Mouse (Mus musculus) embryo, embryonic 9.5 days (tissue): Measurements from ENCODE around the gene Zfp719.

ENCODE experiments used
- DNase-seq: peaks from one replicate; pipeline ENCODE4 v3.0.0-alpha.2; 2017; ENCODE audit errors: extremely low spot score

Gene Zfp719

DNA sequence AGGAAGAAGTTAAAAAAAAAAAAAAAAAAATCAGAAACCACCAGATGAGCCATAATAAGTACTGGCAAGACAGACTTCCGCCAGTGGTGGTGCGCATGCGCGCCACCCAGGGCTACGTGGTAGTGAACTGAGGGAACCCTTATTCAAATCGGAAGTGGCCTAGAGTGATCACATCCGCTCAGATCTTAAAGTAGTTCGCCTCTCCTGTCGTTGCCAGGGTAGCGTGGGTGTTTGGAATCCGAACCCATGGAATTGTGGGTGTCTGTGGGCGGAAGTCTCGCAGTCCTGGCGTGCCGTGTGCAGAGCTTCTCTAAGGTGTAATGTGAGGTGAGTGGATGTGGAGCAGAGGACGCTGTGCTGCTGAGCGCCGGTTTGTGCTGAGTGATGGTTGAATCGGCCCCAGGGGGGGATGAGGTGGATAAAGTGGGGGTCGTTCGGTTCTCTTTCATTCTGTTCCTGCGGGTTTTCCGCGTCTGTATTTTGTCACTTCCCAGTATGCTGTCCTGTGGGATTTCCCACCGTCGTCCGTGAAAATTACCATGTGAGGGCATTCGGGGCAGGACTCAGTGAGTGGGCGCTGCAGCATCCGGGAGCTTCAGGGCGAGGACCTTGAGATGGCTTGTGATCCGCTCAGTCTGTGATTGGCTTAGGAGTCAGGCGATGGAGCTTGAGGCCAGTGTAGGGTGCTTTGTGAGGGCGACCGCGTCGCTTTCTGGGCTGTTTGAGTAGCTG, at the start of gene Zfp719:
Gene Zfp719, plus strand, starts transcription at position 171 of the 732 bp plus-strand sequence.
- DNase-seq: peak; percentile 85

DNA sequence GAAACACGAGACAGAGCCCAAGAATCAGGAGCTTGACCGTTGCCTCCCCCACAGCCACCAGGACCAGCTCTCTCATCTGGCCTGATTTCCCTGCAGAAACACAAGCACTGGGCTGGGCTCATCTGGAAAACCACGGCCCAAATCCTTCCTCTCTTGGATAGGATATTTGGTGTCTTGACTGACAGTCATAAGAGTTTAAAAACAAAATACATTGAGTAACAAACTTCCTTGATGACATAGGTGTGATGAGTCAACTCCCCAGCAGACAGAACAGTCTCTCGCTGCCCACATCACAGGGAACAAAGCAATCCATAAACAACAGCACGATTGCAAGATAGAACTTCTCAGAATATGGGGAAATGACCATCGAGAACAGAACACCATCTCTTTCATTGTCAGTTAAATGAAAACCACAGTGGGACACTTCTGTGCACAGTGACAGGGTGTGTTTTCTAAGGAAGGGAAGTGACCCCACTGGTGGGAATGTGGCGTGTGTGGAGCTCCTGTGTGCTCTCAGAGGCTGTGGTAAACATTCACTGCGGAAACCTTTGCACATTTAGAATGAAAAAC, 49.1 kb upstream of the Zfp719 start:
- no peak for DNase-seq

GRCm38 (mm10) chr7:43532936-43533505, 46.4 kb upstream of the Zfp719 start:
- no peak for DNase-seq

GRCm38 (mm10) chr7:43538524-43538923, 40.9 kb upstream of the Zfp719 start:
- DNase-seq: no peak

GRCm38 (mm10) chr7:43544225-43544977, 35.0 kb upstream of the Zfp719 start, which contains the start of gene Cd33:
Cd33 (minus strand) TSS chr7:43544428.
- no peak for DNase-seq

DNA sequence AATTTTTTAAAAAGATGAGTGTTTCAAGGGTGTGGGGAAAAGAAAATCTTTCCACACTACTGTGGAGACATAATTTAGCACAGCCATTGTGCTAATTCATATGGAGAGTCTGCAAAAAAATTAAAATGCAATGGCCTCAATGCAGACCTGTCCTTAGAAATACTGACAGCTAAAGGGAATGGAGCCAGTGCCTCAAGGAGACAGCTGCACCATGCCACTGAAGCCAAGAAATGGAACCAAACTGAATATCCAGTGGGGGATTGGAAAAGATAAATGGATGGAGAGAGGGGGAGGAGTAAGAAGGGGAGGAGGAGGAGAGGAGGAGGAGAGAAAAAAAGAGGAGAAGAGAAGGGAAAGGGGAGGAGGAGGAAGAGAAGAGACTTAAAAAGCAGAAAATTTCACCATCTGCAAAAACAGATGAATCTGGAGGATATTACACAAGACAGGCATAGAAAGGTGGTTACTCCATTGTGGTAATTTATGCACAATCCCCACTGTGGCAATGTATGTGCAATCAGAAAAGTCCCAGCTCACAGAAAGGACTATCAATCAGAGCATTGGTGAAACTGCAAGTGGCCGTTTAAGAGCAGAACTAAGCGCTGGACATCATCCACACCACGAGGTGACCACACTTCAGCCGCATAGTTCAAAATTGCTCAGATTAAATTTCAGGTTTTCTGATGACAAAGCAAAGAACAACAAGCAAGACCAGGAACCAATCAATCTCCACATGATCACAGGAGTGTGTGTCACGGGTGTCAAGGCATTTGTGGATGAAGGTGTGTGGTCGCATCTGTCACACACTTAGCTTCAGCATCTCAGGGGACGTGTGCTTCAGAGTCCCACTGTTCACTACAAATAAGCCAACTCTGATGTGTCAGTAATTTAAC, 33.5 kb upstream of the Zfp719 start:
- no peak for DNase-seq

DNA sequence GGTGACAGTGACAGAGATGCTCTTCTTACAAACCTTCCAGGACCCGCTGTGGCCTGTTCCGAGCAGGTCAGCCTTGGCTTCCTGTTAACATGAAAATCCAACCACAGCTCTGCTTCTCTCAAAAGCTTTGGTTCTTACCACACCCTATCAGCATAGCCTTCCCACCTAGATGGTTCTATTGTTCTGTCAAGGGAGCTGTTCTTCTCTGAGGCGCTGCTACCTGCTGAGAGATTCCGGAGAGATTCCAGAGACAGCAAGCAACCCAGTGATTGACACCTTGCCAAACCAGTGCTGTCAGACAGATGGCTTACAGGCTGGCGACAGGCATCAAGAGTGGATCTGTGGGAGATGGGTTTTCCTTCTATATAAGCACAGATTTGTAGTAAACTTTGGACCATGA, 31.7 kb upstream of the Zfp719 start:
- DNase-seq: no peak

DNA sequence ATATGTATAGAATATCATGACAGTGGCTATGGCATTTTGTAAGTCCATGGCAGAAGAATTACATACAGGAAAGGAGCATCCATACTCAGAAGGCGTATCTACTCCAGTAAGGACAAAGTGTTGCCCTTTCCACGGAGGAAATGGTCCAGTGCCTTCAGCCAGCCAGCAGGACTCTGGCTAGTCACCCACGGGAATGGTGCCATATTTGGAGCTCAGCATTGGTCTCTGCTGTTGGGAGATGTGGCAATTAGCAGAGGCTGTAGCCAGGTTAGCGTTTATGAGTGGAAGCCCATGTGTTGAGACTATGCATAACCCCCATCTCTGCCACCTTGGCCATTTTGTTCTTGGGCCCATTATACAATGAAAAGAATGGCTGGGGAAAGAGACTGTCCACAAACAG, 31.2 kb upstream of the Zfp719 start:
- DNase-seq: no peak

DNA sequence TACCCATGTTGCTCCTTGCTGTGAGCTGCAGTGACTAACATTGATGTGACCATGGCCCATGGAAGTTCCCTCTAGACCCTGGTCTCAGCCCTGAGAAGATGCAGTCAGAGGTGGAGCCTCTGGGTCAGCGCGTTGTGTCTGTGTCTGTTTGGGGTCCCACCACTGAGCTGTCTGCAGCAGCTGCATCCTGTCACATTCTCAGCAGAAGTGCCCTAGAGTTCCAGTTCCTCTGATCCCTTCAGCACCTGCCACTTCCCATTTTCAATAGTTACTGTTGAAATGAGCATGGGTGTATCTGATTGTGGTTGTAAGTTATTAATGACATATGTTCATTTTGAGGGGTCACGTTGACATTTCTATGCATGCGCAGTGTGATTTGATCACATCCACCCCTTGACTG, 26.3 kb upstream of the Zfp719 start:
- no peak for DNase-seq

DNA sequence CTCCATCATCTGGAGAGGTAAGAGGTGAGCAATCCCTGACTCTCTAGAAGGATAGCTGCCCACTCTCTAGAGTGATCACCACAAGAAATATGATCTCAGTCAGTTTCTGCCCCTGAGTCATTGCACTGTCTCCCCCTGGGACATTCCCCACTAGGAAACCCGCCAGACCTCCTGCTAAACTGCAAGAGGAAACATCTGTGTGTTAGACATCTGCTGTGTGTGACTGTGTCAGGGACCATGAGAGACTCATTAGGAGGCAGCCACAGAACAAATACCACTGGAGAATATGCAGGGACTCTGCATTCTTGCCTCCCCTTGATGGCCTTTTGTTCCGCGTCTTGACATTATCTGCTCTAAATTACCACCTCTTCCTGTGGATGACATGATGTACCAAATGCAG, 24.9 kb upstream of the Zfp719 start:
- no peak for DNase-seq

DNA sequence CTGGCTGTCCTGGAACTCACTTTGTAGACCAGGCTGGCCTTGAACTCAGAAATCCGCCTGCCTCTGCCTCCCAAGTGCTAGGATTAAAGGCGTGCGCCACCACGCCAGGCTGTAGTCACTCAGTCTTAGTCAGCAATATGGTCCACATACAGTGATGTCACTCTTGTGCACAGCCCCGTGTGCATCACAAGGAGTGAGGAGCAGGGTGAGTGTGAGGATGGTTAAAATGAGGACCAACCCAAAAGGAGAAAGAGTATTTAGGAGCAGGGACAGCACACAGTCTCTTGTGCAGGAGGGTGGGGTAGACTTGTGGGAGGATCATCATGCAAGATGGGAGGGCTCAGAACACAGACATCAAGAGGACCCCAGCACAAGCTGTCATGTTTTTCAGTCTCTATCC, 24.1 kb upstream of the Zfp719 start:
- no peak for DNase-seq

DNA sequence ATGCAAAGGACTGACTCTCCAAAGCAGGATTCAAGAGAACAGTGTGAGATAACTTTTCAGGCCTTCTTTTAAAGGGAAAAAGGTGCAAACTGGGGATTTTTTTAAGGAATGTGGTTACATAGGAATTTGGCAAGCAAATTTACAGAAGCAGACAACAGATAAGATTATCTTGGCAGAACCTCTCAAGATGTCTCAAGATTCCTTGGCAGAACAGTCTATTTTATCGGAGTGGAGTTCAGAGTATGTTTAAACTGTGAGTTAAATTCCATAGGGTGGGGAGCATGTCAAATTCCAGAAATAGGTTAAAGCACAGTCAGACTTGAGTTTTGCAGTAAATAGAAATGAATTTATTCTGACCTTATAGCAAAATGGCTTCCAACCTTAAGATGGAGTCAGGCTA, 22.5 kb upstream of the Zfp719 start:
- no peak for DNase-seq

DNA sequence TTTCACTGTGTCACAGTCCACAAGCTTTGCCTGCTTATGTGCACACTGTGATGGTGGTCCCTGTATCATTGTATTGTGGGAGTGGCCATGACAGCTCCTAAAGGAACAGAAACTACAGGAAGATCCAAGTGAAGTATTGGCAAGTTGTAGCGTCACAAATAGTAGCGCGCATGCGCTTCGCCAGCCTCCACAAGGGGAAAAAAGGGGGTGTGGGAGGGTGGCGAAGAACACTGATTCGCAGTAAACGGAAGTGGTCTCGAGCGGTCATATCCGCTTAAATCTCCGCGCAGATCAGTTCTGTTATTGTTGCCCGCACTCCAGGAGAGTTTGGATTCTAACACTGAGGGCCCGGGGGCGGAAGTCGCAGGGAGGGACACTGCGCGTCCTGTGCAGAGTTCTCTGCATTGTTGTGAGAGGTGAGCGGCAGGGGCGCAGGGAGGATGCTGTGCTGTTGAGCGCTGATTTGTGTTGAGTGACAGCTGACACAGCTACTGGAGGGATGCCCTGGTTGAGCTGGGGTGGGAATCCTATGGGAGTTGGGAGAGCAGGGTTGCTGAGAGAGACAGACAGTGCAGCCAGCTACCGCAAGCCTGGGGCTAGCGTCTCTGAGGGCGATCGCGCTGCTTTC, 17.3 kb upstream of the Zfp719 start, which contains the start of gene Zfp658:
Gene Zfp658, plus strand, starts transcription at position 251 of the 628 bp plus-strand sequence.
- peak; percentile 87 for DNase-seq

DNA sequence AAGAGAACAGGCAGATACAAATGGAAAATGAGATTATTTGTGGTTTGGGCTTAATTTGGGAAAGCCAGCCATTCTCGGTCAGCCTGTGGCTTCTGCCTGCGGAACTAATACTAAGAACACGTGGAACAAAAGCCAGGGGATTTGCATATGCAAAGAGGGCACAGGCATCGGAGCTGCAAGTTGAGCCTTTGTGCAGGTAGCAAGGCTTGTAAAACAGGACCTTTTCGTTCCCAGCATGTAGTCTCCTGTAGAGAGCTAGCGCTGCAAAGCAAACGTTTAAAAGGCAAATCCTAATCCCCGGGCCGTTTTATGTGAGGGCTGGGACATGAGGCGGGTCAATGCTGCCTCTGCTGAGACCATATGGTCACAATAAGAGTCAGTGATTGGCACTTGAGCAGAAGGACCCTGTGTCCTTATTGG, 16.7 kb upstream of the Zfp719 start:
- peak; percentile 40 for DNase-seq

DNA sequence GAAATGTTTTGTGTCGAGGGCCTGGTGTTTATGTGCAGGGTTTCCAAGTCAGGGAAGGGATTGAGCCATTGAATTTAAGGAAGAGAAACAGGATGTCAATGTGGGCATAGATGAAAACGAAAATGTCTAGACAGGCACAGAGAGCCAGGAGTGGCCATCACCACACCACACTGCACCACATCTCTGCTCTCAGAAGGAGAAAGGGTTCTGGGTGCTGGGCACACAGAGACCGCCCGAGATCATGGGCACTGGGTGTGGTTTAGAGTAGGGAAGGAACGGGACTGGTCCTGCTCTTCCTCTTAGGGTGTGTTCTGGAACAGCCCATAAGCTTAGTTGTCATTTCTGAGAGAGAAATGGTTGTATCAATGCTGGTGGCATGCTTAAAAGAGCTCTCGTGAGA, 16.1 kb upstream of the Zfp719 start:
- DNase-seq: no peak

DNA sequence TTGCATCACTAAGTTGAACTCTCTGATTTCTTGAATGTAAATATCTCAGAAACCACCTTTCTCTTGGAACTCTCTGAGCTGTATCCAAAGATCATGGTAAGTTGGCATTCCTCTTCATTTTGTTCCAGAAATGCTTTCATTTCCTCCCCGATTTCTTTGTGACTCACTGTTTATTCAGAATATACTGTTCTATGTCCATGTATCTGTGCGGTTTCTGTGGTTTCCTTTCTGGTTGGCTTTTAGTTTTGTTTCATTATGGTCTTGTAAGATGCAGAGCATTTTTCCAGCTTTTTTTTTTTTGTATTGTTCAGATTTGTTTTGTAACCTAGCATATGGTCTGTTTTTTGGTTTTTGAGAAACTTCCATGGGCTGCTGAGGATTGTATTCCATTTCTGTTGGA, 8.2 kb upstream of the Zfp719 start:
- DNase-seq: no peak

- DNase-seq: no peak
These were observed 1.1 kb downstream of the Zfp719 start for GRCm38 (mm10) chr7:43580526-43580925.

DNA sequence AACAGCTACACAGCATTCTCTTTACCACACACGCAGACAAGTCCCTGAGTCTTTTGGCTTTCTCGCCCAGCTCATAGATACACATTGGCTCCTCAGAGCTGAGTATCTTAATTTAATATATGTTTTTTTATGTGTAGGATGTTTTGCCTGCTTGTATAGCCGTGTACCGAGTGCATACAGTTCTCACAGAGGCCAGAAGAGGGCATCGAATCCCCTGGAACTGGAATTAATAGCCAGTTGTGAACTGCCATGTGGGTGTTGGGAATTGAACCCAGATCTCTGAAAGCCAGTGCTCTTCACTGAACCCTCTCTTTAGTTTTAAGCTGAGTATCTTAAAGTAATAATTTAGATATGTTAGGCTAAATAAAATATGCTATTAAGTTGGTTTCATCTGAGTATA, 5.4 kb downstream of the Zfp719 start:
- no peak for DNase-seq

- DNase-seq: no peak
These were observed 22.5 kb downstream of the Zfp719 start for GRCm38 (mm10) chr7:43601884-43602283.

DNA sequence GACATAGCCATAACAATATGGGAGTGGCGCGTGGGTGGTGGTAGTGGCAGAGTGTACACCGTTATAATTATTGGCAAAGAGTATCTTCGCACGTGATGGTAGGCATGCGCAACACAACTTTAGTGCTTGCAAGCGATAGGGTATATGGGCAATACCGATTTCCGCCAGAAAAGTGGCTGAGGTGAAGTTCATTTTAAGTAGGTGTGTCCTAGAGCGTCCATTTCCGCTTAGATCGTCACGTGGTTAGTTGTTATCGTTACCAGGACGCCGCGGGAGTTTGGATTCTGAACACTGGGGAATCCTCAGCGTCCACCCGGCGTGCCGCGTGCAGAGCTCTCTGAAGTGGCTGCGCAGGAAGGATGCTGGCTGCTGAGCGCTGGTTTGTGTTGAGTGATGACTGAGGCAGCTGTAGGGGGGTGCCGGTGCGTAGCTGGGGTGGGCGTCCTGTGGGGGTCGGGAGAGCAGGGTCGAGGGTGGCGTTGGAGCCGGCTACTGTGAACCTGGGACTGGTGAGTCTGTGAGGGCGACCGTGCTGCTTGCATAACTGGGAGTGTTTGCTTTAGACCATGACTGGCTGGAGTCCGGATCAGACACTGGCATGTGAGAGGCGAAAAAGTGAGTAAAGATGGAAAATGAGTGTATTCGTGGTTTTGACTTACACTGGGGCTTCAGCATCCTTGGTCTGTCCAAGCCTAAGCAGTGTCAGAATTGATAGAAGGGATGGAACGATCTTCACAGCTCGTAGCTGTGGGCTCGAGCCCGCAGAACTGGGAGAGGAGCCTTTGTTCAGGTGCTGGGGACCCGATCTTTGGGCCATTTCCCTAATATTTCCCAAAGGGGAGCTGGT, 27.7 kb downstream of the Zfp719 start, which contains the start of gene Zfp819:
Gene Zfp819, plus strand, starts transcription at position 274 of the 847 bp plus-strand sequence.
- peak; percentile 74 for DNase-seq
